Comparison of ENCODE assay signal across 9 mouse cellular contexts in genomic region chr15:89524611-89525415, GRCm38 (mm10). TPM values are rescaled to one million over a fixed set of nuclear protein-coding genes. Genes with fewer than 3 reads are reported as not detected.
DNase-seq lines count a peak whose midpoint lies in the region; ATAC-seq and TF ChIP-seq lines count a peak whose summit lies in the region.
"Had no signal": no experiment of that assay in that cellular context is flagged by ENCODE, and none has a peak within 500 bp of the region (broad histone marks: within the 10 kb centered on the region; RNA-seq: fewer than 3 reads in every experiment).

No protein-coding gene starts in this region.

- H3K4me3 ChIP-seq in E14TG2a.4 (replicated peaks; ENCODE audit: low read length): peak overlapping the region; percentile 78
- peak overlapping the region; percentile 63 for H3K4me3 ChIP-seq in forebrain, embryonic 13.5 days
- peak overlapping the region; percentile 66 for H3K4me3 ChIP-seq in limb, embryonic 14.5 days (replicated peaks; ENCODE audit: low read length)

- H3K27ac ChIP-seq in forebrain, embryonic 13.5 days: no peak overlapping the region
- H3K27ac ChIP-seq in limb, embryonic 14.5 days (replicated peaks; ENCODE audit: low read depth, low read length): no peak overlapping the region
- H3K27ac ChIP-seq: macrophage had no signal

- no peak overlapping the region for H3K9ac ChIP-seq in forebrain, embryonic 13.5 days
- H3K9ac ChIP-seq in limb, embryonic 14.5 days (ENCODE audit: low read depth, low read length, severe bottlenecking): peak overlapping the region; percentile 73

- TF ChIP-seq POLR2A in limb, embryonic 14.5 days (IDR thresholded peaks at IDR 0.05; ENCODE audit: borderline replicate concordance, extremely low read depth, insufficient read depth, insufficient read length): no peak

- H3K9me3 ChIP-seq in E14TG2a.4 (ENCODE audit: low read length): no peaks in the 10 kb centered on the region
- H3K9me3 ChIP-seq in forebrain, embryonic 13.5 days (replicated peaks): no peaks in the 10 kb centered on the region
- H3K9me3 ChIP-seq in limb, embryonic 14.5 days (ENCODE audit: control insufficient read depth, low read length): no peaks in the 10 kb centered on the region

- H3K27me3 ChIP-seq in E14TG2a.4 (ENCODE audit: insufficient read depth, low read length): peaks cover 53% of the 10 kb centered on the region
- H3K27me3 ChIP-seq in forebrain, embryonic 13.5 days: peaks cover 43% of the 10 kb centered on the region
- H3K27me3 ChIP-seq in limb, embryonic 14.5 days (ENCODE audit: control insufficient read depth, insufficient read depth, low read length): no peaks in the 10 kb centered on the region

- peak; percentile 64 for DNase-seq in cerebellum, adult 11 months
- no peak for DNase-seq in limb, embryonic 14.5 days (ENCODE audit: low spot score)
- DNase-seq in thymus, postnatal 36 days: no peak
- no peak for DNase-seq in urinary bladder, postnatal 10 days (ENCODE audit: low spot score)
- DNase-seq: heart, postnatal 36 days had no signal

- H3K4me2 ChIP-seq in forebrain, embryonic 13.5 days: peak overlapping the region; percentile 98
- peak overlapping the region; percentile 91 for H3K4me2 ChIP-seq in limb, embryonic 14.5 days (replicated peaks; ENCODE audit: low read depth, low read length, severe bottlenecking)

- WGBS in forebrain, embryonic 13.5 days: 71% methylated on average over 8 of the region's 8 CpGs
- WGBS in limb, embryonic 14.5 days: 75% methylated on average over 8 of the region's 8 CpGs

- peaks cover 28% of the 10 kb centered on the region for H3K4me1 ChIP-seq in E14TG2a.4 (replicated peaks; ENCODE audit: low read depth, low read length)
- H3K4me1 ChIP-seq in forebrain, embryonic 13.5 days: peaks cover 11% of the 10 kb centered on the region
- H3K4me1 ChIP-seq in limb, embryonic 14.5 days (ENCODE audit: control insufficient read depth, insufficient read depth, low read length): 0 out of 2 replicates have a peak, but pooled peaks cover 3% of the 10 kb centered on the region

- H3K36me3 ChIP-seq in E14TG2a.4 (ENCODE audit: insufficient read depth, low read length): no peaks in the 10 kb centered on the region
- H3K36me3 ChIP-seq in forebrain, embryonic 13.5 days (ENCODE audit: poor library complexity, severe bottlenecking): no peaks in the 10 kb centered on the region
- peaks cover 5% of the 10 kb centered on the region; the same call in 1 of the 2 replicates for H3K36me3 ChIP-seq in limb, embryonic 14.5 days (ENCODE audit: control insufficient read depth, insufficient read depth, low read length)

- TF ChIP-seq CTCF in E14TG2a.4 (conservative IDR thresholded peaks at IDR 0.05; ENCODE audit: low read length): no peak

- no peak for ATAC-seq in forebrain, embryonic 13.5 days
- peak; percentile 10; the same call in 1 of the 2 replicates for ATAC-seq in limb, embryonic 14.5 days (ENCODE audit: low FRiP score, low read depth)
- no peak for ATAC-seq in megakaryocyte, adult 5-6 weeks (ENCODE audit: poor library complexity, severe bottlenecking)

RNA-seq across cellular contexts. Expression of gene Shank3, which starts 25.4 kb away (rescaled TPM):
- 7.1 and 9.5 TPM in 2 replicates for polyA plus RNA-seq in forebrain, embryonic 13.5 days (2015; fragmentation: Nextera tagmentation; extraction: Ambion mirVana)
- 18.4 and 25.1 TPM in 2 replicates for polyA plus RNA-seq in limb, embryonic 14.5 days (2012; rRNA removed)
- 2.4 and 2.7 TPM in 2 replicates for polyA plus RNA-seq in limb, embryonic 14.5 days (2014; fragmentation: Nextera tagmentation; extraction: Ambion mirVana)
- total RNA-seq in megakaryocyte, adult 5-6 weeks (2015): 0.09 and 0.11 TPM in 2 replicates
- total RNA-seq in megakaryocyte, adult 5-6 weeks (2017): not detected in 2 replicates
- polyA plus RNA-seq: macrophage had no signal

RNA-seq across cellular contexts. Expression of gene Acr, which starts 43.3 kb away (rescaled TPM):
- 1.2 and 1.8 TPM in 2 replicates for polyA plus RNA-seq in forebrain, embryonic 13.5 days (2015; fragmentation: Nextera tagmentation; extraction: Ambion mirVana)
- polyA plus RNA-seq in limb, embryonic 14.5 days (2012; rRNA removed): 1.4 and 2.5 TPM in 2 replicates
- polyA plus RNA-seq in limb, embryonic 14.5 days (2014; fragmentation: Nextera tagmentation; extraction: Ambion mirVana): 0.21 and 0.61 TPM in 2 replicates
- not detected in 2 replicates for total RNA-seq in megakaryocyte, adult 5-6 weeks (2015)
- total RNA-seq in megakaryocyte, adult 5-6 weeks (2017): not detected in 2 replicates
- polyA plus RNA-seq: macrophage had no signal

RNA-seq across cellular contexts. Expression of gene Arsa, which starts 47.6 kb away (rescaled TPM):
- polyA plus RNA-seq in forebrain, embryonic 13.5 days (2015; fragmentation: Nextera tagmentation; extraction: Ambion mirVana): 12.7 and 13.7 TPM in 2 replicates
- polyA plus RNA-seq in limb, embryonic 14.5 days (2012; rRNA removed): 30.7 and 38.5 TPM in 2 replicates
- polyA plus RNA-seq in limb, embryonic 14.5 days (2014; fragmentation: Nextera tagmentation; extraction: Ambion mirVana): 18.3 and 21.7 TPM in 2 replicates
- 9.2 and 10.1 TPM in 2 replicates for total RNA-seq in megakaryocyte, adult 5-6 weeks (2015)
- 11.1 and 14.1 TPM in 2 replicates for total RNA-seq in megakaryocyte, adult 5-6 weeks (2017)
